Mouse (Mus musculus) bone marrow macrophage, adult 2 months (primary cell): ENCODE results near the gene Patj.

Experiments
- CTCF ChIP-seq: IDR thresholded peaks from 2 replicates; pipeline ENCODE4 v1.5.1; 2012; ENCODE audit warnings: low read depth, mild to moderate bottlenecking, low read length, moderate library complexity
- POLR2A ChIP-seq: IDR thresholded peaks from 2 replicates; pipeline ENCODE4 v1.6.1; 2012; ENCODE audit warnings: mild to moderate bottlenecking, low read depth, low read length, borderline replicate concordance

- TF ChIP-seq CTCF (no peak), POLR2A (no peak)
These were observed 55.7 kb downstream of the Patj start for GRCm38 (mm10) chr4:98451259-98451658.
